Mouse (Mus musculus): Measurements from ENCODE around the gene Adam33. TPM values are rescaled to one million over a fixed set of nuclear protein-coding genes. Genes with fewer than 3 reads are reported as not detected.

Adam33 gene
- total and polyA plus RNA-seq, 3 experiments, result 0.17 to 0.21 TPM; not detected in 1

DNA sequence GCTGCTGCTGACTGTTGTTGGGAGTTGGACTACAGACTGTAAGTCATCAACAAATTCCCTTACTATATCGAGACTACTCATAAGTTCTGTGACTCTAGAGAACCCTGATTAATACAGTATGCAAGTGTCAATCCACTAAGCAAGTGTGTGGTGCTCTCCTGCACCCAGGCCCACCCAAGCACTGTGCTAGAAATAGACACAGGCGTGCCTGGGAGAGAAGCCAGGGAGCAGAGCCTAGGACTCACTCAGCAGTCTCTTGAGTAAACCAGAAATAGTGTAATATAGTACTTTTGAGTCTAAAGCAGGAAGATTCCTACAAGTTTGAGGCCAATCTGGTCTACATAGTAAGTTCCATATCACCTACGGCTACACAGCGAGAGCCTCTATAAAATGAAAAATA is 40.4 kb upstream of the Adam33 start:
- H3K9ac ChIP-seq (ENCODE audit: insufficient read depth, low read depth), result no peak overlapping the region
- no peaks in the 10 kb centered on the region for H3K4me1 ChIP-seq (ENCODE audit: control insufficient read depth in 1 of 2, insufficient read depth in 2 of 2)
- dilution Hi-C loops (cut with MboI; ENCODE audit: extremely low pct_ligation_motif_present, extremely low pct_unique_long_range_greater_than_20kb, low sequenced_read_pairs) (no loop called here), in situ Hi-C loops (cut with MboI; ENCODE audit: low pct_ligation_motif_present, low pct_unique_long_range_greater_than_20kb, low sequenced_read_pairs) (no loop called here)
- DNase-seq (ENCODE audit: extremely low read depth), result no peak
- H3K79me2 ChIP-seq (replicated peaks; ENCODE audit: control insufficient read depth, extremely low read depth, insufficient read depth, poor library complexity, severe bottlenecking), result no peaks in the 10 kb centered on the region
- no peak overlapping the region for H3K4me2 ChIP-seq (ENCODE audit: insufficient read depth, low read depth, poor library complexity, severe bottlenecking)
- no peak overlapping the region for H3K27ac ChIP-seq (ENCODE audit: insufficient read depth, low read depth)
- H3K9me3 ChIP-seq (replicated peaks; ENCODE audit: low read length), result no peaks in the 10 kb centered on the region
- H3K36me3 ChIP-seq (replicated peaks in 1 of 2; ENCODE audit: control insufficient read depth in 1 of 2, insufficient read depth in 1 of 2, low read length in 1 of 2), result no peaks in the 10 kb centered on the region
- H3K4me3 ChIP-seq (replicated peaks in 1 of 3; ENCODE audit: low read depth in 2 of 3, low read length in 2 of 3, poor library complexity in 1 of 3), result no peak overlapping the region
- TF ChIP-seq ZNF384 (IDR thresholded peaks at IDR 0.05; ENCODE audit: low read depth, low read length) (no peak), CHD2 (IDR thresholded peaks at IDR 0.05; ENCODE audit: low read length) (no peak), CTCF (conservative IDR thresholded peaks at IDR 0.05 in 1 of 2, IDR thresholded peaks at IDR 0.05 in 1 of 2; ENCODE audit: low read depth in 2 of 2, low read length in 2 of 2) (no peak), POLR2A (IDR thresholded peaks at IDR 0.05; ENCODE audit: low read depth, low read length) (no peak), ELF1 (IDR thresholded peaks at IDR 0.05; ENCODE audit: low read depth, low read length) (no peak), ZKSCAN1 (IDR thresholded peaks at IDR 0.05; ENCODE audit: borderline replicate concordance, low read depth, low read length) (no peak), SMC3 (IDR thresholded peaks at IDR 0.05; ENCODE audit: low read depth, low read length) (no peak), BHLHE40 (IDR thresholded peaks at IDR 0.05; ENCODE audit: low read depth, low read length) (no peak), KAT2A (IDR thresholded peaks at IDR 0.05; ENCODE audit: insufficient replicate concordance, low read length) (no peak), RCOR1 (conservative IDR thresholded peaks at IDR 0.05; ENCODE audit: low read depth, low read length) (no peak), RAD21 (IDR thresholded peaks at IDR 0.05; ENCODE audit: low read depth, low read length) (no peak), IRF4 (IDR thresholded peaks at IDR 0.05; ENCODE audit: low read depth, low read length) (no peak)
- H3K27me3 ChIP-seq (replicated peaks), result peaks cover 6% of the 10 kb centered on the region

- TF ChIP-seq PAX5 (IDR thresholded peaks at IDR 0.05; ENCODE audit: low read length) (no peak), JUND (conservative IDR thresholded peaks at IDR 0.05; ENCODE audit: low read depth, low read length) (no peak), MXI1 (IDR thresholded peaks at IDR 0.05; ENCODE audit: low read depth, low read length) (no peak), CTCF (conservative IDR thresholded peaks at IDR 0.05 in 1 of 2, IDR thresholded peaks at IDR 0.05 in 1 of 2; ENCODE audit: low read depth in 2 of 2, low read length in 2 of 2) (no peak), CHD1 (IDR thresholded peaks at IDR 0.05; ENCODE audit: low read depth, low read length) (no peak), USF2 (conservative IDR thresholded peaks at IDR 0.05; ENCODE audit: low read depth, low read length) (no peak), ETS1 (conservative IDR thresholded peaks at IDR 0.05; ENCODE audit: low read depth, low read length) (no peak), ELF1 (IDR thresholded peaks at IDR 0.05; ENCODE audit: low read depth, low read length) (no peak), NRF1 (IDR thresholded peaks at IDR 0.05; ENCODE audit: low read depth, low read length) (no peak), TCF12 (IDR thresholded peaks at IDR 0.05; ENCODE audit: low read depth, low read length) (no peak), JUN (IDR thresholded peaks at IDR 0.05; ENCODE audit: insufficient read depth, low read depth, low read length) (no peak), MAFK (IDR thresholded peaks at IDR 0.05; ENCODE audit: insufficient replicate concordance, low read length) (no peak), MAZ (IDR thresholded peaks at IDR 0.05; ENCODE audit: low read depth, low read length) (no peak), POLR2A (IDR thresholded peaks at IDR 0.05; ENCODE audit: low read depth, low read length) (no peak), ZC3H11A (IDR thresholded peaks at IDR 0.05; ENCODE audit: low read depth, low read length) (no peak)
- no peak overlapping the region for H3K27ac ChIP-seq (ENCODE audit: insufficient read depth, low read depth)
- in situ Hi-C loops (cut with MboI; ENCODE audit: low pct_ligation_motif_present, low pct_unique_long_range_greater_than_20kb, low sequenced_read_pairs) (no loop called here), dilution Hi-C loops (cut with MboI; ENCODE audit: extremely low pct_ligation_motif_present, extremely low pct_unique_long_range_greater_than_20kb, low sequenced_read_pairs) (no loop called here)
- H3K9ac ChIP-seq (ENCODE audit: insufficient read depth, low read depth), result no peak overlapping the region
- peaks cover 4% of the 10 kb centered on the region for H3K27me3 ChIP-seq (replicated peaks)
- no peaks in the 10 kb centered on the region for H3K79me2 ChIP-seq (replicated peaks; ENCODE audit: control insufficient read depth, extremely low read depth, insufficient read depth, poor library complexity, severe bottlenecking)
- DNase-seq (ENCODE audit: extremely low read depth), result no peak
- H3K4me1 ChIP-seq (ENCODE audit: control insufficient read depth in 1 of 2, insufficient read depth in 2 of 2), result peaks cover 0 to 2% of the 10 kb centered on the region in 2 experiments; a peak in 2 of 4 replicates
- H3K36me3 ChIP-seq (replicated peaks in 1 of 2; ENCODE audit: control insufficient read depth in 1 of 2, insufficient read depth in 1 of 2, low read length in 1 of 2), result no peaks in the 10 kb centered on the region
- H3K4me2 ChIP-seq (ENCODE audit: insufficient read depth, low read depth, poor library complexity, severe bottlenecking), result no peak overlapping the region
- H3K9me3 ChIP-seq (replicated peaks; ENCODE audit: low read length), result no peaks in the 10 kb centered on the region
- H3K4me3 ChIP-seq (replicated peaks in 1 of 3; ENCODE audit: low read depth in 2 of 3, low read length in 2 of 3, poor library complexity in 1 of 3), result no peak overlapping the region
Measured at GRCm38 (mm10) chr2:131101530-131101929, 37.9 kb upstream of the Adam33 start.

Data from CH12.LX (cell line).